Mouse (Mus musculus) forebrain, embryonic 15.5 days (tissue): ENCODE measurements around the gene Stx7. TPM values are rescaled to one million over a fixed set of nuclear protein-coding genes. Genes with fewer than 3 reads are reported as not detected.

Experiments
- ATAC-seq: fragments of 200-750 bp; cut with Nextera tagmentation; replicated peaks from 2 replicates; pipeline ENCODE4 v1.8.0; 2017; ENCODE audit warnings: mild to moderate bottlenecking, moderate TSS enrichment, moderate library complexity
- H3K27ac ChIP-seq: fragments of 300-500 bp; sonication (generic); replicated peaks from 2 replicates; pipeline ENCODE4 v1.5.1; 2015; ENCODE audit warnings: mild to moderate bottlenecking, inconsistent platforms
- H3K27me3 ChIP-seq: fragments of 300-500 bp; sonication (generic); 2 replicates; pipeline ENCODE4 v1.6.1; 2015; ENCODE audit warnings: inconsistent platforms
- H3K36me3 ChIP-seq: fragments of 300-500 bp; sonication (generic); 2 replicates; pipeline ENCODE4 v1.6.1; 2015; ENCODE audit warnings: mild to moderate bottlenecking, inconsistent platforms
- H3K4me1 ChIP-seq: fragments of 300-500 bp; sonication (generic); 2 replicates; pipeline ENCODE4 v1.6.1; 2015; ENCODE audit warnings: inconsistent platforms
- H3K4me2 ChIP-seq: fragments of 300-500 bp; sonication (generic); replicated peaks from 2 replicates; pipeline ENCODE4 v1.6.1; 2015; ENCODE audit warnings: mild to moderate bottlenecking, inconsistent platforms
- H3K4me3 ChIP-seq: fragments of 300-500 bp; sonication (generic); 2 replicates; pipeline ENCODE4 v1.5.1; 2015; ENCODE audit warnings: mild to moderate bottlenecking, inconsistent platforms
- H3K9ac ChIP-seq: fragments of 300-500 bp; sonication (generic); replicated peaks from 2 replicates; pipeline ENCODE4 v1.6.1; 2015; ENCODE audit warnings: mild to moderate bottlenecking, inconsistent platforms
- H3K9me3 ChIP-seq: fragments of 300-500 bp; sonication (generic); 2 replicates; pipeline ENCODE4 v1.6.1; 2016; ENCODE audit warnings: inconsistent platforms
- WGBS: fragments of 180-500 bp; shearing (Covaris S2); methylation state at CpG from one replicate; pipeline ENCODE4 v1.1.7; 2015; ENCODE audit warnings: mixed read lengths; 5-methylcytosine and 5-hydroxymethylcytosine counted together
- polyA plus RNA-seq: library from polyadenylated mRNA; unstranded; fragments of >200 nt; fragmentation: Nextera tagmentation; extraction: Ambion mirVana; gene quantifications from 2 replicates; pipeline ENCODE4 v1.2.1, GENCODE M21; 2015

Gene Stx7
- polyA plus RNA-seq, 1 experiment from 2014 or later = 275 TPM

- Histone ChIP-seq H3K27ac (no peak overlapping the region), H3K9me3 (no peaks in the 10 kb centered on the region), H3K4me3 (no peak overlapping the region), H3K9ac (no peak overlapping the region), H3K27me3 (peaks cover 19% of the 10 kb centered on the region), H3K36me3 (no peaks in the 10 kb centered on the region), H3K4me2 (no peak overlapping the region), H3K4me1 (peaks cover 19% of the 10 kb centered on the region)
- 43% methylated on average over 8 of the region's 8 CpGs for WGBS
- ATAC-seq = no peak
Observed at GRCm38 (mm10) chr10:24224591-24224990, 75.5 kb downstream of the Stx7 start.

- Histone ChIP-seq H3K27me3 (peaks cover 4% of the 10 kb centered on the region), H3K9me3 (no peaks in the 10 kb centered on the region), H3K4me2 (no peak overlapping the region), H3K4me1 (peaks cover 12% of the 10 kb centered on the region), H3K36me3 (no peaks in the 10 kb centered on the region), H3K9ac (no peak overlapping the region), H3K4me3 (no peak overlapping the region), H3K27ac (no peak overlapping the region)
- ATAC-seq = no peak; the same call in 1 of the 2 replicates
- 22% methylated on average over 12 of the region's 12 CpGs for WGBS
Observed at GRCm38 (mm10) chr10:24228318-24229183, 79.4 kb downstream of the Stx7 start.

DNA sequence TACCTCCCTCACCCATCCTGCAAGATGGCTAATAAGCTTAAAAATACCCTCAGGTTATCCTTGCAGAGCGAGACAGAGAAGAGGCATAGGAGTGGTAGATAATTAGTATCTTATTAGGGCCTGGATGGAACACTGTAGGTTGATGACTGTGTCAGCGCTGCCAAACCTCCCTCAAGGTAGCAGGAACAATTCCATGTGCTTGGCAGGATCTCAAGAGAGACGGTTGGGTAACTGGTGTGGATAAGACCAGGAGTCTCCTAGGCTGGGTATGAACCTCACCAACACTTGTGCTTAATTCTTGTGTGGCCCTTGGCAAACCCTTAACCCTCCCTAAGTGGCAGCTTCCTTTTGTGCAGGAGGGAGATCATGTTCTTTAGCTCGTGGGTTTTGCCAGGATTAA is 83.2 kb downstream of the Stx7 start:
- no peak overlapping the region for H3K27ac ChIP-seq
- H3K36me3 ChIP-seq = no peaks in the 10 kb centered on the region
- no peak overlapping the region for H3K4me3 ChIP-seq
- no peaks in the 10 kb centered on the region for H3K9me3 ChIP-seq
- no peak overlapping the region for H3K4me2 ChIP-seq
- no peak overlapping the region for H3K9ac ChIP-seq
- no peaks in the 10 kb centered on the region for H3K27me3 ChIP-seq
- no peak for ATAC-seq
- peaks cover 18% of the 10 kb centered on the region for H3K4me1 ChIP-seq
- WGBS = 34% methylated on average over 4 of the region's 4 CpGs

GRCm38 (mm10) chr10:24235426-24236283 is 86.6 kb downstream of the Stx7 start:
- Histone ChIP-seq H3K9ac (no peak overlapping the region), H3K27ac (no peak overlapping the region), H3K4me2 (peak overlapping the region; percentile 26), H3K27me3 (no peaks in the 10 kb centered on the region), H3K9me3 (no peaks in the 10 kb centered on the region), H3K36me3 (no peaks in the 10 kb centered on the region), H3K4me3 (no peak overlapping the region), H3K4me1 (peaks cover 10% of the 10 kb centered on the region)
- peak; percentile 82 for ATAC-seq
- 27% methylated on average over 23 of the region's 23 CpGs for WGBS

Other genes starting within 250 kb of the Stx7 start
- gene Taar1, start 228.9 kb upstream of the Stx7 start, polyA plus RNA-seq = not detected in 2 replicates
- not detected in 2 replicates for gene Taar2, start 210.7 kb upstream of the Stx7 start, polyA plus RNA-seq
- not detected in 2 replicates for gene Taar3, start 199.7 kb upstream of the Stx7 start, polyA plus RNA-seq
- not detected in 2 replicates for gene Taar4, start 188.8 kb upstream of the Stx7 start, polyA plus RNA-seq
- gene Taar5, start 178.6 kb upstream of the Stx7 start, polyA plus RNA-seq = not detected in 2 replicates
- gene Taar6, start 163.7 kb upstream of the Stx7 start, polyA plus RNA-seq = not detected in 2 replicates
- not detected in 2 replicates for gene Taar7a, start 155.8 kb upstream of the Stx7 start, polyA plus RNA-seq
- not detected in 2 replicates for gene Taar7b, start 149.4 kb upstream of the Stx7 start, polyA plus RNA-seq
- gene Taar7d, start 122.1 kb upstream of the Stx7 start, polyA plus RNA-seq = not detected in 2 replicates
- gene Taar7e, start 111.7 kb upstream of the Stx7 start, polyA plus RNA-seq = not detected in 2 replicates
- gene Taar7f, start 99.8 kb upstream of the Stx7 start, polyA plus RNA-seq = not detected in 2 replicates
- gene Taar8a, start 72.8 kb upstream of the Stx7 start, polyA plus RNA-seq = not detected in 2 replicates
- gene Taar8b, start 57.0 kb upstream of the Stx7 start, polyA plus RNA-seq = not detected in 2 replicates
- not detected in 2 replicates for gene Taar8c, start 47.4 kb upstream of the Stx7 start, polyA plus RNA-seq
- gene Taar9, start 39.8 kb upstream of the Stx7 start, polyA plus RNA-seq = not detected in 2 replicates
- gene Moxd1, start 74.2 kb downstream of the Stx7 start, polyA plus RNA-seq = 2.4 and 2.8 TPM in 2 replicates